ENCODE assay signal across 16 mouse cellular contexts in genomic region chr8:99368449-99368848, GRCm38 (mm10). TPM values are rescaled to one million over a fixed set of nuclear protein-coding genes. Genes with fewer than 3 reads are reported as not detected.
DNase-seq lines count a peak whose midpoint lies in the region; TF ChIP-seq lines count a peak whose summit lies in the region.
"Had no signal": no experiment of that assay in that cellular context is flagged by ENCODE, and none has a peak within 500 bp of the region (broad histone marks: within the 10 kb centered on the region; RNA-seq: fewer than 3 reads in every experiment).

No protein-coding gene starts in this region.

- no peak for TF ChIP-seq CTCF in layer of hippocampus, adult 2 months (conservative IDR thresholded peaks at IDR 0.05)

- DNase-seq in cerebellum, postnatal 10 days, result peak; percentile 14 to 47
- DNase-seq in cerebellum, adult 18-20 months, result no peak
- no peak for DNase-seq in layer of hippocampus, adult 2 months (ENCODE audit: low spot score in 2 of 2)
- DNase-seq in layer of hippocampus, adult 9-10 months (ENCODE audit: low spot score), result no peak
- peak; percentile 30 for DNase-seq in testis, postnatal 10 days (ENCODE audit: low spot score)
- DNase-seq in testis, postnatal 14 days (ENCODE audit: low spot score), result no peak
- DNase-seq: adrenal gland, adult 2 months; adrenal gland, postnatal 25 days; gastrocnemius, postnatal 10 days; heart, adult 18-20 months; heart, postnatal 10 days; heart, postnatal 4 days had no signal

- H3K27ac ChIP-seq in layer of hippocampus, adult 2 months, result peak overlapping the region; percentile 67; the same call in 1 of the 2 replicates
- H3K27ac ChIP-seq: embryonic facial prominence, embryonic 13.5 days; heart, embryonic 10.5 days; hindbrain, embryonic 12.5 days; intestine, embryonic 15.5 days had no signal

- H3K4me3 ChIP-seq in layer of hippocampus, adult 2 months, result no peak overlapping the region
- H3K4me3 ChIP-seq: embryonic facial prominence, embryonic 13.5 days; heart, embryonic 10.5 days; hindbrain, embryonic 12.5 days; intestine, embryonic 15.5 days had no signal

RNA-seq across cellular contexts. Expression of gene Cdh8, which starts 47.8 kb away (rescaled TPM):
- total RNA-seq in layer of hippocampus, adult 2 months (2021), result 10 to 100 TPM; 82.9 to 90.8 TPM
- total RNA-seq: adrenal gland, adult 2 months; adrenal gland, postnatal 25 days had no signal

Comparison
In these comparisons a context has a peak if more than half of its experiments do, and no peak if none do; other contexts are left out.
1. DNase-seq: peak in cerebellum, postnatal 10 days (2 of 2) and testis, postnatal 10 days (single experiment); none in cerebellum, adult 18-20 months (0 of 2), layer of hippocampus, adult 2 months (0 of 2), layer of hippocampus, adult 9-10 months (single experiment) and testis, postnatal 14 days (single experiment).